Mouse (Mus musculus): ENCODE results near the gene Lad1.

DNA sequence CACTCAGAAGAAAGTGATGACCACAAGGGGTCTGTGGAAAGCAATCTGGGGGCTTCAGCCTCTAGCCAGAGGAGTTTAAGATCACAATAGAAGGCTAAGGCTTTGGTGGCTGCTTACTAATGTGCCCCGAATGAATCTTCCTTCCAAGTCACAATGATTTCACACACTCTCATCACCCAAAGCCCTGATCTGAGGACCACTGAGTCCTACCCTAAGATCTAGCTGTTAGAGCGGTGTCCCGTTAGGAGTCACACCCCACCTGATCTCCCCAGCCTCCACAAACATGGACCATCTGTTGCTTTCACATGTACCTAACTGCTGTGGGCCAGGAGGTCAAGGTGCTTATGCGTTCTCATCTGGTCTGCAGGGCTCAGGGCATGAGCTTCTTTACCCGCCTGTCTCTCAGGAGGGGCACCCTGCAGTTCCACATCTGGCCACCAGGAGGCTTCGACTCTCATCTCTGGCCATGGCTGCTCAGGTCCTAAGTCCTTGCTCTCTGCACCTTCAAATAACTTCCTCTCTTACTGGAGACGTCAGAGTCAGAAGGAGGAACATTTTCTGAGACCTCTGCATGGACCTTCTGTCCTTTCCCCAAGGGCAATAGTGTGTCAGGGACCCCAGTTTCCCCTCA, 7.3 kb upstream of the Lad1 start:
- TF ChIP-seq POLR2A (IDR thresholded peaks at IDR 0.05; ENCODE audit: insufficient read length, low read depth) (peak; percentile 47), MYOG (IDR thresholded peaks at IDR 0.05; ENCODE audit: control insufficient read depth in 1 of 3, insufficient read depth in 1 of 3, insufficient read length in 2 of 3, low read depth in 2 of 3) (no peak), POLR2AphosphoS2 (IDR thresholded peaks at IDR 0.05; ENCODE audit: insufficient read length, low read depth) (peak; percentile 80), MAX (IDR thresholded peaks at IDR 0.05; ENCODE audit: low read depth) (no peak), USF1 (IDR thresholded peaks at IDR 0.05; ENCODE audit: low read depth) (no peak), E2F4 (IDR thresholded peaks at IDR 0.05; ENCODE audit: insufficient read depth) (no peak), TCF12 (IDR thresholded peaks at IDR 0.05; ENCODE audit: insufficient read depth, poor library complexity, severe bottlenecking) (no peak), MYOD1 (IDR thresholded peaks at IDR 0.05; ENCODE audit: control insufficient read depth in 1 of 3, insufficient read length in 2 of 3, low read depth in 2 of 3) (peak in 1 of 3 experiments; percentile 1), CEBPB (IDR thresholded peaks at IDR 0.05; ENCODE audit: insufficient read depth, poor library complexity, severe bottlenecking) (no peak), REST (IDR thresholded peaks at IDR 0.05; ENCODE audit: insufficient read depth, insufficient read length) (no peak), TCF3 (IDR thresholded peaks at IDR 0.05; ENCODE audit: insufficient read length, low read depth) (no peak), SRF (IDR thresholded peaks at IDR 0.05; ENCODE audit: control insufficient read depth, insufficient read length, low read depth) (no peak)
